Mouse (Mus musculus) retina, adult 2 months (tissue): ENCODE results near the gene Gm6309.
A peak's percentile ranks its signal among the peaks of the same experiment; 100 is the strongest.
"Not testable (repeated sequence)": the region's sequence is repeated elsewhere in the genome, so short reads cannot be mapped to it uniquely, and the experiment has no call there.

Source experiments
- DNase-seq: peaks from one replicate; pipeline ENCODE4 v3.0.0-alpha.2; 2012; ENCODE audit warnings: low read depth, low spot score

Gene Gm6309

DNA sequence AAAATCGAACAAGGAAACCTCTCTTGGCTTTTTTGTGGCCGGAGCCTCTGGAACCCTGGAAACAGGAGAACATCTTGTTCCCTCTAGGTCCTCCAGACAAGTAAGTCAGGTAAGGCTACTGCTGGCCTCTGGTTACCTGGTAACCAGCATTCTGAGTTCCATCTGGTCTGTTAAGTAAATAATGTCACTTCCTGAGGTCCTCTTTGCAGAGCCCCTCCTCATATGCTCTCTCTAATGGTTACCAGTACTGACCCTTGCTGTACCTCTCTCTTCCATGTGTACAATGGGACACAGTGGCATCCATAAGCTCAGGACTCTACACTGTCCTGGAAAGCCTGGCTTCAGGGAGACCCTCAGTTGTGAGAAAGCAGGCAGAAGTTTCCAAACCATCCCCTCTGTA, at the start of gene Gm6309:
Gene Gm6309, minus strand, starts transcription at position 101 of the 400 bp plus-strand sequence.
- not testable (repeated sequence) for DNase-seq

GRCm38 (mm10) chr5:146205537-146205936, 35.0 kb upstream of the Gm6309 start:
- no peak for DNase-seq

- no peak for DNase-seq
Observed at GRCm38 (mm10) chr5:146203921-146204320, 33.4 kb upstream of the Gm6309 start.

DNA sequence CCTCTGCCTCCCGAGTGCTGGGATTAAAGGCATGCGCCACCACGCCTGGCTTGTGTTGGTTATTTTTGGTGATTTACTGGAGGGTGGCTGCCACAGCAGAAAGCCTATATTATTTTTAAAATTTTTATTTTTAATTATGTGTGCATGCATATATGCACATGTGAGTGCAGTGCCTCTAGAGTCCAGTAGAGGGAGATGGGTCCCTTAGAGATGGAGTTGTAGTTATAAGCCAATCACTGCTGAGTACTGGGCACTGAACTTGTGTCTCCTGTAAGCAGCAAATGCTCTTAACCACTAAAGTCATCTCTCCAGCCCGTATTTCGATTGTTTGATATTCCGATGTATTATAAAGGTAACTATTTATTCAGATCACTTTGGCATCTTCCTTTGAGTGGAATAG, 30.1 kb upstream of the Gm6309 start:
- no peak for DNase-seq

GRCm38 (mm10) chr5:146199540-146199939, 29.0 kb upstream of the Gm6309 start:
- no peak for DNase-seq

GRCm38 (mm10) chr5:146199073-146199472, 28.6 kb upstream of the Gm6309 start:
- DNase-seq, result no peak

DNA sequence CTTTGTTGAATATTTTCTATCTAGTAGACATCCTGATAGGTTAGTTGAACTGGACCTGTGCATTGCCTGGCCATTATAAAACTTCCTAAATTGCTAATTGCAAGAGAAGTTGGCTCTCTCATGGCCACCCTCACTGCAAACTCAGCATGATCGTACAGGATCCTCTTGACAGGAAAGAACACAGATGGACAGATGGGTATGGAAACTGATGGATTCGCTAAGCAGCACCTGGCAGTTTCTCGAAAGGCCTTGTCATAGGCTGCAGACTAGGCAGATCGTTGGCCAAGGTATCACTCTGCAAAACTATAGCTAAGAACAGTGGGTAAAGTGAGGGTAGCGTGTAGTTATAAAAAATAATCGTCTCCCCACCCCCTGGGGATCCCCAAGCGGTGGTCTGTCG, 22.8 kb upstream of the Gm6309 start:
- no peak for DNase-seq

DNA sequence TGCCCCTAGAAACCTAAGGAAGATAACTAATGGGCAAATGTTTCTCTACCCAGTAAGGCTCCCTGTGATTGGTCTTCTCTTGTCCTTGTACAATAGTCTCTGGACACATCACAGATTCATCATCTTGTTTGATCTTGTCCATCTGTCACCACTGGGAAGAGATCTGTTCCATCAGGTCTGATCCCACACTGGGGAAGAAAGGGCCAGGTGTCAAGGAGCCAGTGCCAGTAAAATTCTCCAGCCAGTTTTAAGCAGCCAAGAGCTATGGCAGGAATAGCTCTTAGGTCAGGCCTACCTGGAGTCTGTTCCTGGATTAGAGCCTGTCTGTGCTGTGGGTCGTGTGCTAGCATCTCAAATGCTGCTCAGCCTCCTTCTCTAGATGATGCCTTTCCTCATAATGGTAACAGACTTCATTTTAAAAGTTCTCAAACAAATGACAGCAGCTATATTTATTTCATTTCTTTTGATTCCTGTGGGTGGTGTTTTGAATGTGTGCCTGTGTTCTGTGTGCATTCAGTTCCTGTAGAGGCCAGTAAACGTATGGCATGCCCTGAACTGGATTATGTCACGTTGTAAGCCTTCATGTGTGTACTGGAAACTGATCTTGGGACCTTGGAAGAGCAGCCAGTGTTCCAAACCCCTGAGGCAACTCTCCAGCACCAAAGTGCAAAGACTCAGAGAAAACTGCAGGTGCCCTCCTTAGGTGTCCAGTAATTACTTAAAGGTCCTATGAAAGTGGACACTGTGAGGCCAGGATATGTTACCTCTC, 20.2 kb upstream of the Gm6309 start:
- DNase-seq, result no peak

- no peak for DNase-seq
Observed at GRCm38 (mm10) chr5:146190093-146190492, 19.6 kb upstream of the Gm6309 start.

GRCm38 (mm10) chr5:146188712-146189111, 18.2 kb upstream of the Gm6309 start:
- DNase-seq, result no peak

- no peak for DNase-seq
Observed at GRCm38 (mm10) chr5:146188144-146188543, 17.6 kb upstream of the Gm6309 start.

DNA sequence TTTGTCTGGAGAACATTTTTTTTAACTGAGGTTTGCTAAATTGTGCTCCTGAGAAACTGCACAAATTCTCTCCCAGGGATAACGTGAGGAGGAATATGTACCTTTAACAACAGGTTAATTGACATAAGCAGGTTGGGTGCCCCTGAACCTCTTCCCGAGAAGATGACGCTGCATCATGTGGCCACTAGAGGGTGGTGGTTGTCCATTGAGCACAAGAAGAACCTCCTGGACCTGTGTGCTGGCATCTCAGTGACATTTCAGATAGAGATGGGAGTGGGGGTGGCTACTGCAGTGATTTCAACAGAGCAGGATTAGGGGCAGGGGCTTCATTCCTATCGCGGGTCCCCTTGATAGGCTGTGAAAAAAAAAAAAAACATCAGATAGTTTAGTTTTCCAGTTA, 16.9 kb upstream of the Gm6309 start:
- peak; percentile 42 for DNase-seq

DNA sequence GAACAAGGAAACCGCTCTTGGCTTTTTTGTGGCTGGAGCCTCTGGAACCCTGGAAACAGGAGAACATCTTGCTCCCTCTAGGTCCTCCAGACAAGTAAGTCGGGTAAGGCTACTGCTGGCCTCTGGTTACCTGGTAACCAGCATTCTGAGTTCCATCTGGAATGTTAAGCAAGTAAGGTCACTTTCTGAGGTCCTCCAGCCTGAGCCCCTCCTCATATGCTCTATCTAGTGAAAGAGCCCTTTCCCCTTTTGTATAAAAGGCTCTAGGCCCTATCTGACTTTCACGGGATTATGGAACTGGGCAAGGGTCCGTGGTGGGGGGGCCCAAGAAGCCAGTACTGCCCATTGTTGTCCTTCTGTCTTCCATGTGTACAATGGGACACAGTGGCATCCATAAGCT, 14.7 kb upstream of the Gm6309 start, which contains the start of gene 1700001J03Rik:
Gene 1700001J03Rik, minus strand, starts transcription at position 101 of the 400 bp plus-strand sequence.
- DNase-seq, result not testable (repeated sequence)

GRCm38 (mm10) chr5:146172744-146173143, 2.2 kb upstream of the Gm6309 start:
- DNase-seq, result not testable (repeated sequence)

DNA sequence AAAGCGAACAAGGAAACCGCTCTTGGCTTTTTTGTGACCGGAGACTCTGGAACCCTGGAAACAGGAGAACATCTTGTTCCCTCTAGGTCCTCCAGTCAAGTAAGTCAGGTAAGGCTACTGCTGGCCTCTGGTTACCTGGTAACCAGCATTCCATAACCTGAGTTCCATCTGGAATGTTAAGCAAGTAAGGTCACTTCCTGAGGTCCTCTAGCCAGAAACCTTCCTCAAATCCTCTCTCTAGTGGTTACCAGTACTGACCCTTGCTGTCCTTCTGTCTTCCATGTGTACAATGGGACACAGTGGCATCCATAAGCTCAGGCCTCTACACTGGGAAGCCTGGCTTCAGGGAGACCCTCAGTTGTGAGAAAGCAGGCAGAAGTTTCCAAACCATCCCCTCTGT, 10.1 kb downstream of the Gm6309 start, which contains the start of gene Gm5565:
Gene Gm5565, minus strand, starts transcription at position 101 of the 400 bp plus-strand sequence.
- not testable (repeated sequence) for DNase-seq

DNA sequence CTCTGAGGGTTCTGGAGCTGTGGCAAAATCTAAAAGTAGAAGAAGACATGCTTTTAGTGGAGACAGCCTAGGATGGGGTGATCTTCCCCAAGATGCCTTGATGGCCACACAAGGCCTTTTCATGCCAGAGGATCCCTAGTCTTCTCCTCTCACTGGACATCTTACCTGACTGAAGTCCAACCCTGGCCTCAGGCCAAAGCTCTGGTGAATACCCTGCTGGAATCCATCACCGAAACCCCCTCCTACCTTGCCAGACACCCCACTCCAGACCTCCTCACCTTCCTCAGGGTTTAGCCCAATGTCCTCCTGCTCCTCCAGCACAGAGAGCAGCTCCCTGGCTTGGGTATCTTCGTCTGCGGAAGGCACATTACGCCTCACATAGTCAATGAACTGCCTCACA, 12.2 kb downstream of the Gm6309 start:
- DNase-seq, result not testable (repeated sequence)

DNA sequence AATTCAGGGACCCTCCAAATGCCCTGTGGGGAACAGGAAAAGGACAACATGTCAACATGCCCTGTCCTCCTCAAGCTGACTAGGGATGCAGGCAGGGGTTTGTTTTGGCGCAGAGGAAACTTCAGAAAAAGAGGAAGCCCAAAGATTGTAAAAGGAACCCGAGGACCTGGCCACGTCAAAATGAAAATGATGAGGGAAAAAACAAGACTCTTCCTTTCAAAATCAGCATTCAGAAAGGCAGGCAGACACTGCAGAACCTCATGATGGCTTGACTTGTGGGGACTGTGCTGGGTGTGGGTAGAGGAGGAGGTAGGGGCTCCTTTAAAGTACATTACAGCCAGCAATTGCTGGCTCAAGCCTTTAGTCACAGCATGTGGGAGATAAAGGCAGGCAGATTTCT, 20.1 kb downstream of the Gm6309 start:
- no peak for DNase-seq

DNA sequence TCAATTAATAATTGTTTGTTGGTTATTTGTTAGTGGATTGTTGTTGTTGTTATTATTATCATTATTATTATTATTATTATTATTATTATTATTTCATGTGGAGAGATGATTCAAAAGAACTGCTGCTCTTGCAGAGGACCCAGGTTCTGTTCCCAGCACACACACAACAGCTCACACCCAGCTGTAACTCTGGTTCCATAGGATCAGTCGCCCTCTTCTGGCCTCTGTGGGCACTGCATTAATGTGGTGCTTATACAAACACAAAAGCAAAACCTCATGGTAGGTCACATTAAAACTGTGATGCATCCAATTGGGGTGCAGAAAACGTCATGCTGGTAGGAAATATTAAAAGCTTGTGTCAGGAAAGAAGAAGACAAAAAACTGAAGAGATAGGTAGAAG, 22.6 kb downstream of the Gm6309 start:
- no peak for DNase-seq
